Mouse (Mus musculus): Measurements from ENCODE around the gene Btf3.

The Btf3 gene

DNA sequence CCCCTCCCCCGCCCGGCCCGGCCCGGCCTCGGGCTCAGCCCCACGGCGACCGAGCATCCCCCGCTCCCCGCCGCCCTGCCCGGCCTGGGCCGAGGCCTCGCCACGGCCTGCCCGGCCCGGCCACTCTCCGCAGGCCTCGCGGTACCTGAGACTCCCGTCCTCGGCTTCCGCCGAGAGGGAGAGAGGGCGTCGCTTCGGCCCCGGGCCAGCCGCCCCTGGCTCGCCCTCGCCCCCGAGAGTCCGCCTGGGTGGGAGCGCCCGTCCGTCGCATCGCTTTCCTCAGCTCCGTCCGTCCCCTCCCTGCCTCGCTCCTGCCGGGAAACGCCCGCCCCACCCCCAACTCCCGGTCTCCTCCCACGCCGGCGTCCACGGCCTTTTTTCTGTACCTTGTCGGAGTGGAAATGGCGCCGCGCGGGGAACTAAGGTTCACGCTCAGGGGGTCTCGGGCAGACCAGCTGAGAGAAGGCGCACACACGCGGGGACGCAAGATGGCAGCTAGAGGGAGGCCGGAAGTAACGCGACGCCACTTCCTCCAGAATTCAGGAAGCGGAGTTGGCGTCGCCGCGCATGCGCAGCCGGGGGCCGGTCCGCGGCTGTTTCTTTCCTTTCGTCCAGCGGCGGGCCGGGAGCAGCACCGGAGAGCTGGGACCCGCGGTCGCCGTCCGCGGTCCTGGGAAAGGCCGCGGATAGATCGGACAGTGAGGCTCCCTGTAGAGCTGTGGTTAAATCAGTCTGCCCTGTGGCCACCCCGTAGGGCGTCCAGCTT, at the start of gene Btf3:
Gene Btf3, minus strand, starts transcription at position 527 of the 766 bp plus-strand sequence.
- peak; percentile 91 for DNase-seq

- no peak for DNase-seq
Measured at GRCm38 (mm10) chr13:98365766-98366421, 49.1 kb upstream of the Btf3 start.

DNA sequence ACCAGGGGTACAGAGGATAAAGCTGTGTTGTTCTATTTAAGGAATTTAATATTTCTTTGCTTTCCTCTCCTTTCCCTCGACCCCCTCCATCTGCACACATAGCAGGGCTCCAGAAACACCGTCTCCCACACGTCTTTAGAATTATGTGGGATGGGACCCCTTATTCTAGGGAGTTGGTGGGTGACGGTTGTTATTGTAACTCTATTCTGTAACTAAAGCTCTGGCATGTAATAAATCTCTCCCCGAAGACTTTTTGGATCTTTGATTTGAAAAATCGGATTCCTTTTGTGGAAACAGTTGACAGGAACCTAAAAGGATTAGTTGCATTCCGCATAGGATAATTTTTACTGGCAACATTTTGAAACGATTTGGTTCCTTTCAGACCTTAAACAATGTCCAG, 48.3 kb upstream of the Btf3 start:
- no peak for DNase-seq

DNA sequence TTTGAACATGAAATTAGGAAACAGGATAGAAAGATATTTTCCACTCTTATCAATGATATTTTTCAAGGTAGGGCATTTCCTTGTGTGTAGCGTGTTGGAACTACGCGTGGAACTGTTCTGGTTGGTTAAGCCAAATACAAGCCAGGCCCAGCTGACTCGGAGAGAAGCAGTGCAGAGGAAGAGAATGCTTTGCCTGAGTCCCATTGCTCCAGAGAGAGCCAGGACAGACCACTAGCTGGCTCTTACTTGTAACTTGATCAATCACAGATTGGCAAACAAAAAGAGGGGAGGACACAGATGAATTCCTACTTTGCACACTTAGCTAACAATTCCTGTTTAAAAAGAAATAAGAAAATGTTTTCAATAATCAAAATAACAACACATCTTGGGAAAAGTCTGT, 46.2 kb upstream of the Btf3 start:
- DNase-seq: no peak

DNA sequence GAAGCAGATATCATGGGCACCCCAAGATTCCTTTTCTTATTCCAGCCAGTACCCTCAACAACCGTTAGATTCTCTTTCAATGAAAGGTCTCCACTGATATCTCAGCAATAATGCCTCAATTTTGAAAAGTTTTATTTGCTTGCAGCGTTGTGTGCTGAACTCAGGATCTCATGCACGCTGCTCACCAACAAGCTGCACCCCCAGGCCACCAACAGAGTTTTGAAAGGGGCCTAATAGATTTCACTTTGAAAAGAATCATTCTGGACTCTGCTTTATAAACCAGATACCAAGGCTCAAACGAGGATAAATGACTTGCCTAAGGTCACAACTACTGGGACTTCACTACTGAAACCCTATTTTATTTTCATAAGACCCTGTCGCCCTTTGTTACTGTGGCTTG, 44.4 kb upstream of the Btf3 start:
- no peak for DNase-seq

- DNase-seq: no peak
Measured at GRCm38 (mm10) chr13:98360391-98360790, 43.6 kb upstream of the Btf3 start.

DNA sequence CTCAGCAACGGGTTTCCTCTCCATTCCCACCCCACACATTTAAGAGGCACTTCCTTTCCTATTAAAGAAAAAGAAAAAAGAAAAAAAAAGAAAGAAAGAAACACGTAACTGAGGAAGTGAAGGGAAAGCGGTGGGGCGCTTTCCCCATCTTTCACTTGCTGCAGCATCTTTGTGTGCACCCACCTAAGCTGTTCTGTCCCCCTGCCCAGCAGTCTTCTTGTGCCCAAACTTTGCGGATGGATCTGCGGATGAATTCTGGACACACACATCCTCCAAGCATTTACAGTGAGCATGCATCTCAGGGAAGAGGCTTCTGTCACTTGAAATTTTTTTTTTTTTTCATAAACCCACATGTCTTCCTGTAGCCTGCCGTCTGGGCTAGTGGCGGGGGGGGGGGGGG, 42.5 kb upstream of the Btf3 start:
- DNase-seq: no peak

- DNase-seq: no peak
Measured at GRCm38 (mm10) chr13:98358424-98359181, 41.8 kb upstream of the Btf3 start.

GRCm38 (mm10) chr13:98357433-98358423, 40.9 kb upstream of the Btf3 start:
- DNase-seq: no peak

DNA sequence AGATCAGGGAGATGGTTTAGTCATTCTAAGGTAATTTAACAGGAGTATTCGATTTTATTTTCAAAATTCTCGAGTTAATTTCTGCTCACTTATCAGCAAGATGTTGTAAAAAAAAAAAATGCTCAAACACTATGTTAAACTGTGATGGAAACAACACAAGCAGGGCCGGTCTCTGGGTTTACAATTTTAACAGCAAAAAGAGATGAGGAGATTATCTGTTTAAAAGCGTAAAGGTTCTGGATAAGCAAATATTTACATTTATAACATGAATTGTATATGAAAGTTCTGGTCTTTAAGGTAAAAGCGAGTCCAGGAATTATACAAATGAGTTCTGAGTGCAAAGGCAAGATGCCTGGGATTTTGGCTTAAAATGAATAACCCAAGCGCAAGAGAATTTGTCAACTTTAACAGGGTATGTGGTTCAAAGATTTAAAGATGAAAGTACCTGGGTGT, 40.2 kb upstream of the Btf3 start:
- DNase-seq: no peak

DNA sequence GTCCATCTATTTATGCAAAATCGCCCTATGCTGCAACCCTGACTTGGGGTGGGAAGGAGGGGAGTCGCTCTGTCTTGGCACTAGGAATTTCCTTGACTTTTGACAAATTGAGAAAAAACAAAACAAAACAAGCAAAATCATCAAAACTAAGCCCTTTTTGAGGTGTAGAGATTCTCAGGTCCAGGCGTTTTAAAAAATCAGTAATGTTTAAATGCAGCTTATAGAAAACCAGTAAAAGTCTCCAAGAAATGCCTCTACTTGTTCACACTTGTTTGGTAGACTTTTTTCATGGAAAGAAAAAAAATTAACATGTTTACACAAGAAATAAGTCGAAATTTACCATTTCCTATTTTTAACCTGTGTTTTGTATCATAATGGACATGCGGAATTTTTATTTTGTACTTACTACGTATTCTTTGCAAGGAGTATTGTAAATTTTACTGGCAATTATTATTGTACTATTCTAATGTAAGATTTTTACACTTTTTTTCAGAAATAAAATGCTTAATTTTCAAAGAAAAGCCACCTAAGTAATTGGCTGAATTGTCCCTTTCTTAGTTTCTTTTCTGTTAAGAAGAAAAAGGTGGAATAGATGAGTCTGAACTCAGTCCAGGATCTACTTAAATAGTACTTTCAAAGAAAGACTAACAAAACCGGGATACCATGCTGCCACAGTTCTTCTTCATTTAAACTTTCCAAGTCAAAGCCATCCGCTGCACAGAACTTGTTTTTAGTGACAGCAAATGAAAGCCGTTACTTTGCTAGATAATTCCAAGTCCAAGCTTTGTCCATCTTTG, 39.6 kb upstream of the Btf3 start:
- DNase-seq: no peak

- DNase-seq: no peak
Measured at GRCm38 (mm10) chr13:98355559-98356111, 38.8 kb upstream of the Btf3 start.

GRCm38 (mm10) chr13:98354871-98355558, 38.2 kb upstream of the Btf3 start:
- DNase-seq: peak; percentile 49

DNA sequence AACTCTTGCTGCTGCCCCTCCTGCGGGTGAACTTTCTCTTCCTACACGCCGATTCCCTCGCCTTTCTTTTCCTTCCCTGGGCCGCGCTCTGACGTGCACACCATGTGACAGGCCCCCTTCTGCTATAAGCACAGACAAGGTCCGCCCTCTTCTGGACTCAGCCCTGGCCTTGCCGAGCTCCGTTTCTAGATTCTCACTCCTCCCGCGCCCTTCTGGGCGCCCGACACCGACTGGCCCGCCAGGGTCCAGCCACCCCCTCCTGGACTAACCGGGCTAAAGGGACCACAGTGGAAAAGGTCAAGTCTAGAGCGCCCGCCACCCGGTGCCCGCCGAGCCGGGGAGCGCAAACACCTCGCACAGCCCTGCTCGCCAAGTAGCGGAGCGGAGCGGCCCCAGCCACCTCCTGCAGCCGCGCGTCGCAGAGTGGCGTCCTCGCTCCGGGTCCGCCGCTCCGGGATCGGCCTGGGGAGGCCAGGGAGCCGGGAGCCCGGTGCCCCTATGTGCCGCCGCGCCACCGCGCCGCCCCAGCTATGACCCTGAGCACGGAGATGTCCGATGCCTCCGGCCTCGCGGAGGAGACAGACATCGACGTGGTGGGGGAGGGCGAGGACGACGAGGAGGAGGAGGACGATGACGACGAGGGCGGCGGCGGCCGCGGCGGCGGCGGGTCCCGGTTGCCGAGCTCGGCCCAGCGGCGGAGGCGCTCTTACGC, 37.4 kb upstream of the Btf3 start, which contains the start of gene Foxd1:
Gene Foxd1, plus strand, starts transcription at position 153 of the 712 bp plus-strand sequence.
- DNase-seq: peak; percentile 37

- DNase-seq: no peak
Measured at GRCm38 (mm10) chr13:98353709-98354089, 36.9 kb upstream of the Btf3 start.

GRCm38 (mm10) chr13:98352381-98352975, 35.7 kb upstream of the Btf3 start:
- no peak for DNase-seq

GRCm38 (mm10) chr13:98351527-98351926, 34.7 kb upstream of the Btf3 start:
- DNase-seq: no peak

DNA sequence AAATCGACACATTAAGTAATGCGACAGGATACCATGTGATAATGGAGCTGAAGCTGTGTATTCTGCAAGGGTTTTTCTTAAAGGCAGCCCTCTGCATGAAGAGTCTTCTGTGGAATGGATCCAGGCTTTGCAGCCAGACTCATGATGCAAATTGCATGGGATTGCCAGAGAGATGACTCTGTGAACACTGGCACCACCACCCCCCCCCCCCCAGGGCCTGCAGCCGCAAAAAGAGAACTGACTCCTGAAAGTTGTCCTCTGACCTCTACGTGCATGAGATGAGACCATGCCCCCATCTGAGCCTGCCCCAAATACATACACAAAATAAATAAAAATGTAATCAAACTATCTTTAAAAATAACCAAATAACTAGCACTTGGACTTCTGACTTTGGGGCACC, 32.7 kb upstream of the Btf3 start:
- no peak for DNase-seq

GRCm38 (mm10) chr13:98340506-98340905, 23.7 kb upstream of the Btf3 start:
- DNase-seq: no peak
